Mouse (Mus musculus) retina, postnatal 1 day (tissue): ENCODE results near the gene Tbx1.

ENCODE experiments used
- DNase-seq: peaks from one replicate; pipeline ENCODE4 v3.0.0-alpha.2; 2012

The Tbx1 gene

DNA sequence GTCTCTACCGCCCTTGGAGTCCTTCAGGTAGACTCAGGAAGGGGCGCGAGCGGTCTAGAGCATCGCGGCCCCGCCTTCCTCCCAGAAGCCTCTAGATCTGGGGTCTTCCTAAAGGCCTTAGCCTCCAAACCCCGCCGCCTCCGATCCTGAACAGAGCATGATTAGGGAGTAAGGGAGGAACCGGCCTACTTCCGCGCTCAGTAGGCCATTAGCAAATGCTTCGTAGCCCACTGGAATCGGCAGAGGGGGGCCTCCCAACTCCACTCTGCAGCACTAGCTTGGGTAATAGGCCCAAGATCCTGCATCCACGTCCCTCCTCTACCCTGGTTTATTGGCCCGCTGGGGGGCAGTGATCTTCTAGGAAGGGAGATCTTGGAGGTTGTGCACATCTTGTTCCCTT lies 31.5 kb upstream of the Tbx1 start, which contains the start of gene Gp1bb:
Gene Gp1bb, minus strand, starts transcription at position 385 of the 400 bp plus-strand sequence.
- DNase-seq: peak; percentile 52

DNA sequence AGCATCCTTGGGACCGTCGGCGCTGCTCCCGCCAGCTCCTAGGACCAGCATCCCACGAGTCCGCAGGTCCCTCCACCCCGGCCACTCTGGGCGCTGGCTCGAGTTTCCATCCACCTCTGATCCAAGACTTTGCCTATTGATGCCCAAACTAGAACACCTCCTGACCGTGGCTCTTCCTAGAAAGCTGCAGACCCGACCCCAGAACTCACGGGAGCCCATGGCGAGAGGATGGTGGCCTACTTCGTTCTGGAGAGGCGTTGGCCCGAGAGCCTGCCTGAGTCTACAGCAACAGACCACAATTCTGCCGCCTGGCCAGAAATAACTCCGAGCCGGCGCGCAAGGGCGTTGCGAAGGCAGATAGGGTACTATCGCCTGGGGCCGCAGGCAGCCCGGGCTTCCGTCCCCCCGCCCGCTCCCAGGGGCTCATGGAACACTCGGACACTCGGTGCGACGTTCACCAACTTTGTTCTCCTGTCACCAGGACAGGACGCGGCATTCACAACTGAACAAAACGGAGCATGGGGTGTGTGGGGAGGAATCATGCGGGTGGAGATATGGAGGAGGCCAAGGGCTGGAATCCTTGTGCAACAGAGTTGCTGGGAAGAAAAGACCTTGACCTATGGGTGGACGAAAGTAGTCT lies 31.0 kb upstream of the Tbx1 start:
- DNase-seq: peak; percentile 43

DNA sequence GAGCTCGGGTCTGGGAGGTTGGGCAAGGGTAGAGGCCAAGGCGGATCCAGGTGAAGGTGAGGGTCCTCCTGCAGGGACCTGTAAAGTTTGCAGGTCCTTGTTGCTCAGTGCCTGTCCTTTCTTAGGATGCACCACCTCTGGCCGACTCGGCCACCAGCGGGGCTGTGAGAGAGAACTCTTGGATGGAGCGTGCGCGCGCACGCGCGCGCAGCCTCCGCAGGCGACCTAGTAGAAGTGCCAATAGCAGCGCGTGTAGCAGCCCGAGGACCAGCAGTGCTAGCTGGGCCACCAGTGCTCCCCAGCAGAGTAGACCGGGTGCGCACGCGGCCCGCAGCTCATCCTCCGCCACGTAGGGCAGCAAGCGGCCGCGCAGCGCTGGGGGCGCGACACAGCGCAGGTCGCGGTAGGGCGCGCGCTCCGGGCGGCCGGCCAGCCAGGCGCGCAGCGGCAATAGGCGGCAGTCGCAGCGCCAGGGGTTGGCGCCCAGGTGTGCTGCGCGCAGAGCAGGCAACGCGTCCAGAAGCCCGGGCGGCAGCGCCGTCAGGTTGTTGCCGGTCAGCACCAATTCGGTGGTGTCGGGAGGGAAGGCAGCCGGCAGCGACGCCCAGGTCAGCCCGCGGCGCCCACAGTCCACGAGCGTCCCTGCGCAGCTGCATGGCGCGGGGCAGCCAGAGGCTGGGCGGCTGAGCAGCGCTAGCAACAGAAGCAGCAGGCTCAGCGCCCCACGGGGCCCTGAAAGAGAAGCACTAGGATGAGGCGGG lies 30.3 kb upstream of the Tbx1 start:
- peak; percentile 79 for DNase-seq

DNA sequence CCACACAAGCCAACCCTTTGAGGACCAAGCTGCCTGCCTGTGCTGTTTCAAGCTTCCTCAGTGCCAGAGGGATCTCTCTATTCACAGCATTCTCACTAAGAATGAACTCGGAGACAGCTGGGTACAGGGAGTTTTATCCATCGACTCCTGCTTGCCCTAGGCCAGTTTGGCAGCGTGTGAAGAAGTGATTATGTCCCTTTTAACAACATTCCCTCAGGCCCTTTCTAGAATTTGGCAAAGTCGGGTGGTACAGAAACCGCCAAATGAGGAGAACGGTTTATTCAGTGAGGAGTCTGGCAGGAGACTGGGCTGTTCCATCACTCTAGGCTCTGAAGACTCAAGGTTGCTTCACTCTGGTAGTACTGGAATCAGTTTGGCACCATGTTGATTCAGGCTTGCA lies 29.7 kb upstream of the Tbx1 start:
- no peak for DNase-seq

DNA sequence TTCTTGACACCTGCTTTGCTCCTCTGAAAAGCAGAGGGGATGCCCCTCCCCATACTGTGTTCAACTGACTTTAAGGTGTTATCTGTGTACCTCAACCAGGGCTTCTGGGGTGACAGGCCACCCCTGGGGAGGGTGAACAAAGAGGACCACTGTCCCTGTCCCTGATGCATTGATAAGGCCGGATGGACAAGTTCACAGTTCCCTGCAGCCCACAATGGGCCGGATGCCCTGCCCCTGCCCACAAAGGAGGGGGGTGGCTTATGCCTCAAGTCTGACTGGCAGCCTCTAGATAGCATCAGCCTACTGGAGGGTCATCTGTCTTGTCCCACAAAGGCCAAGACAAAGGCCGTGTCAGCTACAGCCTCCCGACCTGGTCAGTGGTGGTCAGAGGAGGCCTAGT lies 28.6 kb upstream of the Tbx1 start:
- DNase-seq: no peak

DNA sequence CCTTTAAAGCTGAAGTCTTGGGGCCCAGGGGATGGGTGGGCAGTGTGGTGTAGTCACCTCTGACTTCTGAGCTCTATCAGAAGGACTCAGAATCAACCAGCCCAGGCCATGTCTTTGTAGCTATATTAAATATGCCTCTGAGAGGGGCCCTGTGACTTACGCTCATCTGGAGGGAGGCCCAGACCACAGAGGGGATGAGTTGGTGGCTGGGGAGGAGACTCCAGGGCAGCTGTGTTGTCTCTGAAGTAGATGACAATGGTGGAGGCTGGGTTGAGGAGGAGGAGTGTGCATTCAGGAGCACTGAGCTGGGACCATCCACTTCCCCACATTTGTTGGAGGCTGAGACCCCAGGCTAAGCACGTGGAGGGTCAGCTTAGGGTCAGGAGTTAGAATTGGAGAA lies 27.8 kb upstream of the Tbx1 start:
- no peak for DNase-seq

DNA sequence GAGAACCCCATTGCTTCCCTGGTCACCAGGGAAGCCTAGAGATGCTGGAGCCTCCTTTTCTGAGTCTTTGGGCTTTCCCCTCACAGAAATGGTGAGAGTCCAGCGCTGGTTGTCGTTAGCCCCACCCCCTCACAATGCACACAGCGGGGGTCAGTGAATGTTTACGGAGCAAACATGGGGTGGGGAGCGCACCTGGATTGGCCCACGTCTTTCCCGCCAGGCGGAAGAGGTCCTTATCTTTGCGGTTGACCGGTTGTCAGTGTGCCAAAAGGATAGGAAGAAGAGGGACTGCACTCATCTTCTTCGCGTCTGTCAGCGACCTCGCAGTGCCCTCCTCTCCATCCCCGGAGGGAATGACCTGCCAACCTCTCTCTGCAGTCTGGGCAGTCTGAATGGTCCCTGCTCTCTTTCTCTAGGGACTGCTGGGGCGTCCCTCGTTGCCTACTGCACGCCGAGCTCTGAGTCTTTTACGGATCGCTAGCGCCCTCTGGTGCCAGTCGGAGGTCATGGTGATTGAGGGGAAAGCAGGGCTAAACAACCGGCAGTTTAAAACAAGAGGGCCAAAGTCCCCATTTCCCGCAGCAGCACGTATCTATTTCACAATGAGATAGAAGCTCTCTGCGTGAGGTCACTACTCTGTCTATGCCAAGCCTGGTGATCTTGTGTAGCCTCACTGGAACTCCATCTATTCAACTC lies 27.0 kb upstream of the Tbx1 start:
- DNase-seq: peak; percentile 91

DNA sequence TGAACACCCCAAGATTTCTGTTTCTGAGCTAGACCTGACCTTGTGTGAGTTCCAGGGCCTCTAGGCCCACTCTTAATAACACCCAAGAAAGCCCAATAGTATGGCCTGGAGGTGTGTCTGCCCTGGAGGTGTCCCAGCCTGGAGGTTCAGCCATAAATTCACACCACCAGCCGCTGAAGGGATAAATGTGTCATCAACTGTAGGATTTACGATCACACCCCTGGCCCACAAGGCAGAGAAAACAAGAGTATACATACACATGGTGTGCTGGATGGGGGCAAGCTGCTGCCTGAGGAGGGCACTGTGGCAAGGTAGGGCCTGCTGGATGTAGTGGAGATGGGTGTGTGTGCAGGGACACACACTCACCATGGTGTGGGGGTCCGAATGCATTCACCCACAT lies 22.8 kb upstream of the Tbx1 start:
- DNase-seq: no peak

DNA sequence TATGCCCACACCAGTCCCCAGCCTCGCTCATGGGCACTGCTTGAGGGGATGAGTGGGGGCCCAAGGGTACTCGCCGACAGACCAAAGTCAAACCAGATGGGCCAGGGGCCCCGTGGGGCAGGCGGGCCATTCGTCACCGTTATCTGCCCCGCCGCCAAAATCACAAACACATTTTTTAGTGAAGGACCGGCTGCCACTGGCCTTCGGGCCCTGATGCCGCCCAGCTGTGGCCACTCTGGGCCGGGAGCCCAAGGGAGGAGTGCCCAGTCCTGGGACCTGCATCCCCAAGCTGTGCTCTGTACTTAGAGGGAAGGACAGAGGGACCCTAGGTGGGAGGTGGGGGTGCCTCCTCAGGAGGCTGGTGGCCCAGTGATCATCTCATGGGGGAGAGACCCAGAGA lies 21.3 kb upstream of the Tbx1 start:
- DNase-seq: no peak

DNA sequence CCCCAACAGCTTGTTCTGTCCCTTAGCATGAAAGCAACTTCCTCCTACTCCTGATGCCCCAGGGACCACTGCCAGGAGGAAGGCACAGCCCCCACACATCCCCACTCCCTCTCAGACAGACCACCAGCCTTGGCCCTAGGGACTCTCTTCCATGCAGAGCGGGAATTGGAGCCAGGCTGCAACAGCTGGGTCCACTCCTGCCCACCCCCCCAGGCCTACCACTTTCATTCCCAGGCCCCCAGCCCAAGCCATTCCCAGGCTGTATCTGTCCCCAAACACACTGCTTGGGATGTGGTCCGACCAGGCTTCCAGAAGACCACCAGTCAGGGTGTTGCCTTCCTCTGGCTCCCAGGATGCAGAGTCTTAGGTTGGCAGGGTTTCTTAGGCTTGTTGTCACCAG lies 18.6 kb upstream of the Tbx1 start:
- no peak for DNase-seq

DNA sequence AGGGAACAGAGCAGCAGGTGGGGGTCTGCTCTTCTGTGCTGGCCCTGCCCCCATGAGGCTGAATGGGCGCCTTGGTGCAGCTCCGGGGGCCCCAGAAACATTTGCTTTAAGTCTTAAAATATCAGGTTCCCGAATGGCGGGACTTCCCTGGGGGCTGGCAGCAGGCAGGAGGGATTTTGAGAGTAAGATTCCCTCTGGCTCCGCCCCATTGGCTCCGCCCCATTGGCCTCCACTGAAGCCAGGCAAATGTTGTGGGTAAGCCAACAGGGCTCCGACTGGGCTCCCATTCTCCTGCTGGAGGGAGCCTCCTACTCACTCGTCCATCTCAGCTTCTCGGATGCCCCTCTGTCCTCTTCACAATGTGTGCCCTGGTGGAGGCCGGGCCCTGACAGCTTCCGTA lies 17.8 kb upstream of the Tbx1 start:
- peak; percentile 73 for DNase-seq

DNA sequence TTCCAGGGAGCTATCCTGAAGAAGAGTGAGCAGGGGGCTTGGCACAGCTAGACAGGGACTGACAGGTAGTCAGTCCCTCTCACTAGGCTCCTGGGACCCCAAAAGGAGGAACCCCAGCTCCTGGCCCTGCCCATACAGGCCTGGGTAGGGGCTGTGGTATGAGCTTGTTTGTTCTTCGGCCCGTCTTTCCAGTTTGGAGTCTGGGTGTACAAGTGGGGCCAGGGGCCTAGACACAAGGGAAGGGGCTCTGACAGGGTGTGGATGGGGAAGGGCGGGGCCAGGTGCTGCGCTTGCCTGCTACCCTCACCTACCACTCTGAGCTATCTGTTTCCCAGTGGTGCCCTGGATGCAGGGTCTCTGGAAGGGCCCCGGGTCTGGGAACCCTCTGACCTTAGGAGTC lies 15.2 kb upstream of the Tbx1 start:
- DNase-seq: no peak

DNA sequence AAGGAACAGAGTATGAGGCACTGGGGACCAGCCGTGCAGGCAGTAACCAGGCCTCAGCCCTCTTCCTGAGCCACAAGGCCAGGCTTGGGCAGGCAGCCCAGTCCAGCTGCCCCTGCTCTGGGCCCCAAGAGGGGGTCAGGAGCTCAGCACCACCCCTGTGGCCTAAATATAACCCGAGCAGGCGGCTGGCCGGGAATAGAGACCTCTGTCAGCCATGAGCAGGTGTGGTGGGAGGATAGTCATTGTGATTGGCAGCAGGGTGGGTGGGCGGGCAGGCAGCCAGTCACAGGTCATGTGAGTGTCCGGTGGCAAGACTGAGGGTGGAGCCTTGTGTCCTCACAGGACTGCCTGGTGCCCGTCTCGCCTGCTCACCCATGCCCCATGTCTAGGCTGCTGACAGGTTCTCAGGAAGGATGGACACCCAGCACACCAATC lies 13.8 kb upstream of the Tbx1 start:
- DNase-seq: peak; percentile 91

DNA sequence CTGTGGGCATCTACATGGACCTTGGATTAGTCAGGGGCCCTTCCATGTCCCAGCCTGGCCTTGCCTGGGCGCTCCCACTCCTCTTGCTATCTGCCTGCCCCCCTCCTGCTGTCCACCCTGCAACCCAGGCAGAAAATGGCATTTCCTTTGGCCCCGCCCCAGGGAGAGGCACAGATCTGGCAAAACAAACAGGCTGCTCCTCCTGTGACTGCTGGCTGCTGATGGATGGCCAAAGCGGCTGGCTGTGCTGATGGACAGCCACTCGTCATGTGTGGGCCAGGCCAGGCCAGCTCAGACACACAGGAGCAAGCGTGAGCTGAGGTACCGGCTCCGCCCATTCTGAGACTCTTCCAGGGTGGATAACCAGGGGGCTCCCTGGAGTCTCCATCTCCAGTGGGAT lies 11.0 kb upstream of the Tbx1 start:
- no peak for DNase-seq

DNA sequence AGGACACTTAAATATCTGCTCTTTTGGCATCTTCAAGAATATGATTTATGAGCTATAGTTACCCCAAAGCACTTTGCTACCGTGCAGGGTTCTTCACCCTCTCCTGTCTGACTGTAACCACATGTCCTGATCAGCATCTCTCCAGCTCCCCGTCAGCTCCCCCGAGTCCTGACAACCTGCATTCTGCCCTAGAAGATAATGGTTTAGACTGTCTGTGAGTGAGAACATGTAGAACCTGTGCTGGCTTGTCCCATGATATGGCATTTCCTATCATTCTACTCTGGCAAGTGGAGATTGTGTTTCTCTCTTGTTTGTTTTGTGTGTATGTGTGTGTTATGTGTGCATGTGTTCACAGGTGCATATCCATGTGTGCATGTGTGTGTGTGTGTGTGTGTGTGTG lies 7.5 kb upstream of the Tbx1 start:
- DNase-seq: no peak

DNA sequence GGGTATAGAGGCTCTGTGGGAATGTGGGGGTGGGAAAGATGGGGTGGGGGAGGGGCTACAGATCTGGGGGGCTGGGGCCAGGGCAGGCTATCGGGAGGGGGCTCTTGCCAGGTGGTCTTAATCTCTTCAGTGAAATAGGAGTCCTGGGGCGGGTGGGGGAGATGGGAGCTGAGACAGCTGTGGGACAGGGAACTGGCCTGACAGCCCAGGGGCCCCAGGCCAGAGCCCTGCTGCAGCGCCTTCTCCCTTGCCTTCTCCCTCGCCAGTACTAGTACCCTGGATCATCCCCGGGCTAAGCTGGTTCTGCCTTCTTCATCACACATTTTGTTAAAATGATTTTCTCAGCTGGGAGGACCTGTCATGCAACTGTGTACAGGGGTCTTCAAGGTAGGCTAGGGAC lies 5.8 kb upstream of the Tbx1 start:
- no peak for DNase-seq

DNA sequence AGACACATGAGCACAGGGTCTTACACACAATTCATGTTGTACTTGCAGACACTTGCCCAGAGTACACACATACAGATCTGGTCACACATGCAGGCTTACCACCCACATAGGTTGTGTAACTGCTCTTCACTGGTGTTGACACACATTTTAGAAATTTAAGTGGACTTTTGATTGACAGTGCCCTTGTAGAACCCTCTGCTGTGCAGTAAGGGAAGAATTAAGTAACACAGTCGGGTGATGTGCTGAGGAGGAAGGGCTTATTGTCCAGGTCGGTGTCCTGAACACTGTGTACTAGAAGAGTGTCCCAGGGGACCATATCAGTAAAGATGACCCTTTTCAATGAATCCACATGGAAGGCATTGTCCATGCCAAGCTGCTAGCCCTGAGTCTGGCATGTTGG lies 3.5 kb upstream of the Tbx1 start:
- no peak for DNase-seq

DNA sequence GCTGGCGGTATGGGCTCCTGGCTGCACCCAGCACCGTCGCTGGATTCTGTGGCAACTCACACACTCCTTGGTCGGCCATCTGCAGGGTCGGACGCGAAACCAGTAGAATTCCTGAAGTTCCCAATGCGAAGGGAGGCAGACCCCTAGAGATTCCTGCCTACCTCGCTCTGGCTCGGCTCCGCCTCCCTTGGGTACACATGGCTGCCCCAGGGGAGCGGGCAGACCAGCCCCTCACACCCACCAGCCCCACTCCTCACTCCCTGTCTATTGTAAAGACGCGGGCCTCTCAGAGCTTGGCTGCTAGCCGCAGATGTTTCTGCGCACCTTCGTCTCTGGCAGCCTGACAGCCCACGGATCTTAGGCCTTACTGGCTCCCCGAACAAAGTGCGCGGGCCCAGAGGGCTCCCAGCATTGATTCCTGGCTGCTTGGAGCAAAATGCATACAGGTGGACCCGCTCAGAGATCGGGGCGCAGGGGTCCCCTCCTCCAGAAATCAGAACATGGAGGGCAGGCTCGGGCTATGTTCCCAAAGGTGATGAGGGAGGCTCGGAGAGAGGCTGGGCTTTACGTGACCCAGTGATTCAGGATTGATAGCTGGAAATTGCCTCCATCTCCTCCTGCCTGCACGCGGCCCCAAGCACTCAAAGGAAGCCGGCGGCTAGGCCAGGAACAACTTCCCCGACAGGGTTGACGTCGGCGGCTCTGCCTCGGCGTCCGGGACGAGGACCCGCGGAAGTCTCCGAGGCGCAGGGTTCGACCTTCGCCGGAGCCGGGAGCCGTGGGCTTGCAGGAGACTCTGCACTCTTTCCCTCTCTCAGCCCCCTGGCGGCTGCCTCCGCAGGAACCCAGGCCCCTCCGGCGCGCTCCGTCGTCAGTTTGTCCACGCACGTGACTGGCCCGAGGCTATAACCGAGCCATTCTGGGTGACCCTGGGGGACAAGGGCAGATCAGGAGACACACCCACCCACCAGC lies 862 bp upstream of the Tbx1 start:
- peak; percentile 76 for DNase-seq

DNA sequence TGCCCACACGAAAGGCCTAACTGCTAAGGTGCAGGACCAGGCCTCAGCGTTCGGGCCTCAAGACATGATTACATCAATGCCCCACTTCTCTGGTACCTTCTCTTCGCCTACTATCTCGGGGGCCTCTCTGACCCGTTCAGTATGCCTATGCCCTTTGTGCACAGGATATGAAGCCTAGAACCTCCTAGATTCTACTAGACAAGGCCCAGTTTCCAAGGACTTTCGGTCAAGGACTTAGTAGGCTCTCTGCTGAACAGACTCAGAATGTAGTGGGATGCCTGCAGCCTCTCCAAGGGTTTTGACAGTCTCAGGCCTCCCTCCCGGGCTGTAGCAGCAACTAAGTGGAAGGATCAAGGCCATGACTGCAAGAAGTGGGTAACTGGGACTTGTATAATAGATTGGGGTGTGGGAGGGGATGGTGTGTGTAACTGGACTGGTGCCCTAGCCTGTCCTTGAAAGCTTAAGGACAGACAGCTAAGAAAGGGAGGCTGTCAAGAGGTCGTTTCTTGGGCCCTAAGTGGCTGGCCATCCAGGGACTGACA lies 1.3 kb downstream of the Tbx1 start:
- no peak for DNase-seq

DNA sequence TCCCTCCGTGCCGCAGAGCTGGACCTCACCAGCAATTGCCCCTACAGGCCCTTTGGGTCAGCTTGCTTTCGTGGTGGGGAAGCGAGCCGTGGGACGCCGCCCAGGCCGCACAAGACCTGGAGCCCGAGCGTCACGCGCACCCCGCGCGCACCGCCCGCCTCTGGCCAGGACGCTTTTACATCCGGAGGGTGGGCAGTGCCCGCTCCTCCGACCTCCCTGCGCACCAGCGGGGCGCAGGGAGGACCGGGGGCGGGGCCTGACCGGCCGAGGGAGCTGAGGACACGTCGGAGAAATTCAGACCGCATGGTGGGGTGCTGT lies 1.8 kb downstream of the Tbx1 start:
- DNase-seq: peak; percentile 30

DNA sequence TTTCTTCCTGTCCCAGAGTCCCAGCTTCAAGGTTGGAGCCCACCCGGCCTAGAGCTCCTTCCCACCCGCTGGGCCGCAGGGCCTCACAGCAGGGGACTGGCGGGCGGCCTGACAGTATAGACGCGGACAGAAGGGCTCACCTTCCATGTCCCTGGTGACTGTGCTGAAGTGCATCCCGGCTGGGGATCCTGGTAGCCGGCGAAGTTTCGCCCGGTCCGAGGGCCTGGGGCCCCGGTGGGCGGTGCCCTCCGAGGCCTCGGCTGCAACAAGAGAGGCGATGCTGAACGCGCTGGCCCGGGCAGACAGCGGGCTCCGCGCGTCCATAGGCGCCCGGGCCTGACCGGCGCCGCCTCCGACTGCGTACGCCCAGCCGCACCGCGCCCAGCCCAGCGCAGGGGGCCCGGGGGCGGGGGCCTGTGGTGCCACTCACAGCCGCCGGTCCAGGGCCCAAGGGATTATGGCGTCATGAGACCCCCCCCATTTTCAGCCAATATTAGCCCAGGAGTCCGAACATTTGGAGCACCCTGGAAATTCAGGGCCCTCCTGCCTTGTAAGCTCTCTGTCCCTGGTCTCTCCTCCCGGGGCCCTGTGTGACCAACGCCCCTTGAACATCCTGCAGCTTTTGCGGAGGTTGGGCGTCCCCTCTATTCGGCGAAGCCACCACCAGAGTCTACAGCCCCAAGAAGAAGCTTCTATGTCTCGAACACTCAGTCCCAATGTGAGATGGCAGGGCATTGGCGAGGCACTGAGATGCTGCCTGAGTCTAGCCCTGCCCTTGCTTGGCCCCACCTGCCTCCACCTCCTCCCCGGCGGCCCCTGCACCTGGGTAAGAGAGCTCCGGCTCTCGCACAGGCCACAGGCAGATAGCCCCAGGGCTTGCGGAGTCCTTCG lies 2.4 kb downstream of the Tbx1 start:
- peak; percentile 59 for DNase-seq
